Mouse (Mus musculus) limb, embryonic 14.5 days (tissue): ENCODE data around the gene Oprm1. TPM values are rescaled to one million over a fixed set of nuclear protein-coding genes. Genes with fewer than 3 reads are reported as not detected.

Experiments
- ATAC-seq: fragments of 200-750 bp; cut with Nextera tagmentation; 2 replicates; pipeline ENCODE4 v1.8.0; 2017; ENCODE audit warnings: low read depth, moderate number of reproducible peaks, moderate TSS enrichment; ENCODE audit not compliant: low FRiP score
- DNase-seq: peaks from one replicate; pipeline ENCODE4 v3.0.0-alpha.2; 2015; ENCODE audit warnings: low spot score
- H3K27ac ChIP-seq: fragments of 300-500 bp; sonication (generic); replicated peaks from 2 replicates; pipeline ENCODE4 v1.5.1; 2014; ENCODE audit warnings: low read depth, mild to moderate bottlenecking, low read length, moderate library complexity, mixed read lengths
- H3K27me3 ChIP-seq: fragments of 300-500 bp; sonication (generic); 2 replicates; pipeline ENCODE4 v1.6.1; 2014; ENCODE audit warnings: low read length, mixed read lengths; ENCODE audit not compliant: control insufficient read depth, insufficient read depth
- H3K36me3 ChIP-seq: fragments of 300-500 bp; sonication (generic); 2 replicates; pipeline ENCODE4 v1.6.1; 2014; ENCODE audit warnings: mild to moderate bottlenecking, low read length, moderate library complexity, mixed read lengths; ENCODE audit not compliant: control insufficient read depth, insufficient read depth
- H3K4me1 ChIP-seq: fragments of 300-500 bp; sonication (generic); 2 replicates; pipeline ENCODE4 v1.6.1; 2014; ENCODE audit warnings: antibody characterized with exemption, low read length, mixed read lengths; ENCODE audit not compliant: control insufficient read depth, insufficient read depth
- H3K4me2 ChIP-seq: fragments of 300-500 bp; sonication (generic); replicated peaks from 2 replicates; pipeline ENCODE4 v1.6.1; 2014; ENCODE audit warnings: low read depth, mild to moderate bottlenecking, low read length, moderate library complexity; ENCODE audit not compliant: severe bottlenecking
- H3K4me3 ChIP-seq: fragments of 300-500 bp; sonication (generic); replicated peaks from 2 replicates; pipeline ENCODE4 v1.5.1; 2014; ENCODE audit warnings: low read length
- H3K9ac ChIP-seq: fragments of 300-500 bp; sonication (generic); 2 replicates; pipeline ENCODE4 v1.6.1; 2014; ENCODE audit warnings: mild to moderate bottlenecking, low read depth, low read length, moderate library complexity; ENCODE audit not compliant: severe bottlenecking
- H3K9me3 ChIP-seq: fragments of 300-500 bp; sonication (generic); 2 replicates; pipeline ENCODE4 v1.6.1; 2016; ENCODE audit warnings: low read length; ENCODE audit not compliant: control insufficient read depth
- POLR2A ChIP-seq: fragments of 200-500 bp; IDR thresholded peaks from 2 replicates; pipeline ENCODE4 v1.8.0; 2012; ENCODE audit warnings: inconsistent platforms, mild to moderate bottlenecking, moderate library complexity, borderline replicate concordance; ENCODE audit not compliant: insufficient read depth, insufficient read length; ENCODE audit errors: extremely low read depth
- WGBS: fragments of 180-500 bp; shearing (Covaris S2); extraction: QIAGEN DNeasy Blood & Tissue Kit; methylation state at CpG from one replicate; pipeline ENCODE4 v1.1.7; 2014; 5-methylcytosine and 5-hydroxymethylcytosine counted together
- polyA plus RNA-seq, 2 experiments: library from polyadenylated mRNA; depleted of rRNA in 1 of 2; stranded (reverse) in 1 of 2; unstranded in 1 of 2; fragments of >200 nt; fragmentation: Nextera tagmentation in 1 of 2; extraction: Ambion mirVana in 1 of 2; gene quantifications; 2 replicates each; pipeline versions ENCODE4 v1.2.1 to v1.2.3; 2012 to 2014

Oprm1 gene
- polyA plus RNA-seq, 2 experiments: not detected

DNA sequence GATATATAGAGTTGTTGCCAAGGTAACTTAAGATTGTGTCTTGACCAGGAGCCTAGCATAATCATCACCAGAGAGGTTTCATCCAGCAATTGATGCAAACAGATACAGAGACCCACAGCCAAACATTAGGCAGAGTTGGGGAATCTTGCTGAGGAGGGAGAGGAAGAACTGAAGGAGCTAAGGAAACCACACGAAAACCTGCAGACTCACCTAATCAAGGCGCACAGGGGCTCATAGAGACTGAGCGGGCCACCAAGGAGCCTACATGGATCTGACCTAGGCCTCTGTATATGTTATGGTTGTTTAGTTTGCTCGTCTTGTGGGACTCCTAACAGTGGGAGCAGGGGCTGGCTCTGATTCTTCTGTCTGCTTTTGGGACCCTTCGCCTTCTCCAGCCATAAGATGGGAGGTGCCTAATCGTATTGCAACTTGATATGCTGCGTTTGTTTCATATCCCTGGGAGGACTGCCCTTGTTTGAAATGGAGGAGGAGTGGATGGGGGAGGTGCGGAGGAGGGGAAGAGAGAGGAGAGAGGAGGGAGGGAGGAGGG, 318.4 kb downstream of the Oprm1 start:
- Histone ChIP-seq H3K36me3 (no peaks in the 10 kb centered on the region), H3K27ac (peak overlapping the region; percentile 61), H3K9me3 (no peaks in the 10 kb centered on the region), H3K9ac (no peak overlapping the region), H3K4me2 (peak overlapping the region; percentile 32), H3K4me3 (0 out of 2 replicates have a peak overlapping the region, but pooled peaks have one; percentile 1), H3K27me3 (no peaks in the 10 kb centered on the region), H3K4me1 (0 out of 2 replicates have a peak, but pooled peaks cover 3% of the 10 kb centered on the region)
- 36% methylated on average over 7 of the region's 8 CpGs for WGBS
- DNase-seq (peak; percentile 13), ATAC-seq (peak; percentile 45; the same call in 1 of the 2 replicates)
- no peak for TF ChIP-seq POLR2A

DNA sequence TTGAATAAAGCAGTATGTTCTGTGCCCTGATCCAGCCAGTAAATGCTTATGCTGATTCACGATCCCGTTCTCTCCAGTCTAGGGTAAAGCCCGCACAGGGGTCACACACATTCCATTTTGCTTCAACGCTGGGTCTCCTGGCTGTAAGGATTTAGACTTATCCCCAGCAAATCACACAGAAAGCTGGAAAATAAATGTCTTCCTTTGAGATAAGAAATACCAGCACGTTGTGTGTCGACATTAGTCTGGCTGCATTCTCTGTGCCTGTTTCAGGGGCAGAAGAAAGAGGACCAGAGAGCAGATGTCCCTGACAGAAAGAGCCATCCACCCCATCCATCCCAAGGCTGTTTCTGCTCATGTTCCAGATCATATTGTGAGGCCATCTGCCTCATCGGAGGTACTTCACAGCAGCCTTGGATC, 319.1 kb downstream of the Oprm1 start:
- no peak overlapping the region for H3K4me2 ChIP-seq

DNA sequence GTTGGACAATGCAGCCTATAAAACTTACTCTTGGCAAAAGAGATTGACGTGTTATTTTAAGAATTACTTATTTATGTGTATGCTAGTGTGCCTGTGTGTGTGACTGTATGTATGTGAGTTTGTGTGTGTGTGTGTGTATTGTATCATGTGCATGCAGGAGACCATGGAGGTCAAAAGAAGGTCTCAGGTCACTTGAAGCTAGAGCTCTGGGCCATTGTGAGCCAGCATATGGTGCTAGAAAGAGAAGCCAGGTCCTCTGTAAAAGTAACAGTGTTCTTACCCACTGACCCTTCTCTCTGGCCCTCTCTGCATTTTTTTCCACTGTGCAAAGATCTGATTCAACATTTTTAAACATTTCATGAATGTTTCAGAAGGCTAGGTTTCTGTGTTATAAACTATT, 319.7 kb downstream of the Oprm1 start:
- no peak for TF ChIP-seq POLR2A
- Histone ChIP-seq H3K4me3 (no peak overlapping the region), H3K9ac (no peak overlapping the region), H3K9me3 (no peaks in the 10 kb centered on the region), H3K27me3 (no peaks in the 10 kb centered on the region), H3K4me1 (0 out of 2 replicates have a peak, but pooled peaks cover 3% of the 10 kb centered on the region), H3K4me2 (no peak overlapping the region), H3K36me3 (no peaks in the 10 kb centered on the region), H3K27ac (no peak overlapping the region)
- ATAC-seq (no peak), DNase-seq (no peak)
- 84% methylated on average over 1 of the region's 1 CpGs for WGBS

More for the DNA sequence above, 319.1 kb downstream of the Oprm1 start:
- H3K9ac ChIP-seq: no peak overlapping the region
- TF ChIP-seq POLR2A: no peak
- 0 out of 2 replicates have a peak, but pooled peaks cover 3% of the 10 kb centered on the region for H3K4me1 ChIP-seq
- no peak for DNase-seq
- H3K36me3 ChIP-seq: no peaks in the 10 kb centered on the region
- H3K27me3 ChIP-seq: no peaks in the 10 kb centered on the region
- H3K27ac ChIP-seq: no peak overlapping the region
- H3K4me3 ChIP-seq: no peak overlapping the region
- ATAC-seq: no peak
- no peaks in the 10 kb centered on the region for H3K9me3 ChIP-seq
- WGBS: 71% methylated on average over 7 of the region's 7 CpGs

Other genes with a start within 250 kb of the Oprm1 start
- not detected in 2 replicates for gene Gm10945, start 3.3 kb downstream of the Oprm1 start, polyA plus RNA-seq (2012; rRNA removed)
- gene Gm10945, start 3.3 kb downstream of the Oprm1 start, polyA plus RNA-seq (2014; fragmentation: Nextera tagmentation; extraction: Ambion mirVana): not detected in 2 replicates